Mouse (Mus musculus) ES-Bruce4 (cell line): Measurements from ENCODE around the gene Atxn1. TPM values are rescaled to one million over a fixed set of nuclear protein-coding genes. Genes with fewer than 3 reads are reported as not detected.

Experiments used
- H3K27ac ChIP-seq: 2 replicates; pipeline ENCODE4 v1.5.1; 2012; ENCODE audit warnings: low read length, inconsistent platforms; ENCODE audit not compliant: insufficient read depth
- H3K27me3 ChIP-seq: 2 replicates; pipeline ENCODE4 v1.6.1; 2012; ENCODE audit warnings: mild to moderate bottlenecking, low read length, inconsistent platforms; ENCODE audit not compliant: control insufficient read depth, poor library complexity, insufficient read depth, severe bottlenecking
- H3K36me3 ChIP-seq: 2 replicates; pipeline ENCODE4 v1.6.1; 2012; ENCODE audit warnings: inconsistent platforms, mild to moderate bottlenecking, low read length, moderate library complexity; ENCODE audit not compliant: control insufficient read depth, poor library complexity, insufficient read depth, severe bottlenecking
- H3K4me1 ChIP-seq: one replicate; pipeline ENCODE4 v1.8.1; 2011; ENCODE audit warnings: low read length; ENCODE audit not compliant: control insufficient read depth, insufficient read depth
- H3K4me3 ChIP-seq: 2 replicates; pipeline ENCODE4 v1.5.1; 2011; ENCODE audit warnings: low read depth, mild to moderate bottlenecking, low read length
- H3K9ac ChIP-seq: 2 replicates; pipeline ENCODE4 v1.6.1; 2012; ENCODE audit warnings: low read depth, mild to moderate bottlenecking, inconsistent platforms; ENCODE audit not compliant: poor library complexity, severe bottlenecking
- H3K9me3 ChIP-seq: replicated peaks from 2 replicates; pipeline ENCODE4 v1.6.1; 2012; ENCODE audit warnings: mild to moderate bottlenecking, low read length, inconsistent platforms; ENCODE audit not compliant: control insufficient read depth, poor library complexity, insufficient read depth, severe bottlenecking
- CTCF ChIP-seq: IDR thresholded peaks from one replicate; pipeline ENCODE4 v1.8.1; 2011; ENCODE audit warnings: low read depth, low read length
- EP300 ChIP-seq: IDR thresholded peaks from 2 replicates; pipeline ENCODE4 v1.6.1; 2011; ENCODE audit warnings: low read depth, low read length; ENCODE audit not compliant: insufficient read depth
- POLR2A ChIP-seq: IDR thresholded peaks from one replicate; pipeline ENCODE4 v1.8.1; 2011; ENCODE audit warnings: low read length; ENCODE audit not compliant: insufficient read depth
- polyA plus RNA-seq: library from polyadenylated mRNA; stranded (reverse); fragments of >200 nt; gene quantifications from 2 replicates; pipeline ENCODE4 v1.2.4, GENCODE M21; 2011; ENCODE audit warnings: low read depth; ENCODE audit not compliant: missing spikeins, insufficient read depth, insufficient read length

Atxn1 gene
- polyA plus RNA-seq, 1 experiment: 10.1 TPM

DNA sequence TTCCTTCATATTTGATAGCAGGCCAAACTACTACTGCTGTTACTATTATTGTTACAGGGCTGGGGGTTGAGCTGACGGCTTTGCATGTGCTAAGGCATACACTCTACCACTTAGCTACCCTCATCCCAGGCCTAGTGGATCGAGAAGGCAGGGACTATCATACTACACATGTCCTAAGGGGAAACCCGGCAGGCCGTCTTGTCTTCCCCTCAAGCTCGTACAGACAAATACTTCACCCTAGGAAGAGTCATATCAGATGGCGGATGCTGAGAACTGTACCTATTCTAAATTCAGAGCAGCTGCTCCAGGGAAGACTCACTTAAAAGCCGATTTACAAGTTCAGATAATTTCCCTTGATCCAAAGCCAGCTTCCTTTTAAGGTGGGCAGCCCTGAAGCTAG lies 40.8 kb upstream of the Atxn1 start:
- no peaks in the 10 kb centered on the region for H3K36me3 ChIP-seq
- TF ChIP-seq CTCF (no peak), POLR2A (no peak), EP300 (no peak)
- no peak overlapping the region for H3K9ac ChIP-seq
- H3K27me3 ChIP-seq: no peaks in the 10 kb centered on the region
- H3K9me3 ChIP-seq: no peaks in the 10 kb centered on the region
- no peak overlapping the region for H3K4me3 ChIP-seq
- H3K27ac ChIP-seq: no peak overlapping the region
- peaks cover 2% of the 10 kb centered on the region for H3K4me1 ChIP-seq

DNA sequence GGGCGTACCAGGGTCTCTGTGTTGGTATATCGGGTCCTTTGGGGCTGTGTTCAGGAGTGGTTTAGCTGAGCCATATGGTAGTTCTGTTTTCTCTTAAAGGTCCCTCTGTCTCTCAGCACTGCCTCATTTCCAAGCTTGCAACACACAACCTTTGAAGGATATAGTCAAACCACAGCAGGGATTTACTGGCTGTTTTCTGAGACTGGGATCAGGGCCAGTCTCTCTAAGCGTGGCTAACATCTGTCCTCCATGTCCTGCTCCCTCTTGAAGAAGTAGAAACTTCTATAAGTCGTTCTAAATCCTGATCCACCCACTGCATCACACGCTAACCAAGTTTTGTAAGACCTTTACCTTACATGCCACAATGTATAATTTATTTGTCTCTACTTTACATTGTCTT lies 36.5 kb upstream of the Atxn1 start:
- Histone ChIP-seq H3K9me3 (no peaks in the 10 kb centered on the region), H3K27ac (no peak overlapping the region), H3K36me3 (no peaks in the 10 kb centered on the region), H3K27me3 (no peaks in the 10 kb centered on the region), H3K4me1 (no peaks in the 10 kb centered on the region), H3K9ac (no peak overlapping the region), H3K4me3 (no peak overlapping the region)
- TF ChIP-seq EP300 (no peak), POLR2A (no peak), CTCF (no peak)

DNA sequence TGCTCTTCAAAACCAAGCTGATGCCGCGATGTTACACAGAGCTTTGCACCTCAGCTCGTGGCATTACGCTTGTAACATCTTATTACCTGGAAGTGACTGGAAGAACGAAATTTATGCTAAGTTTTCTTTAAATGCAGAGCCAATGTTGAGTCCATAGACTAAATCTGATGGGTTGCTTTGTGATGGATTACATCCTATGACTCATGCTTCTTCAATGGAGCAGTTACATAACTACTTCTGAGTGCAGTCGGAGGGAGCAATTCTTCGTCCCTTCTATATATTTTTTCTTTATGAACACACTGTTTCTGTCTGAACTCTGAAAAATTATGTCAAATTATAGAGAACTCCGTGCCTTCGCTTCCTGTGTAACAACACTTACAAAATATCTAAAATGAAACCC lies 28.1 kb upstream of the Atxn1 start:
- no peaks in the 10 kb centered on the region for H3K4me1 ChIP-seq
- no peak overlapping the region for H3K27ac ChIP-seq
- no peaks in the 10 kb centered on the region for H3K36me3 ChIP-seq
- no peak overlapping the region for H3K9ac ChIP-seq
- no peak overlapping the region for H3K4me3 ChIP-seq
- H3K27me3 ChIP-seq: no peaks in the 10 kb centered on the region
- peaks cover 2% of the 10 kb centered on the region; the same call in 1 of the 2 replicates for H3K9me3 ChIP-seq
- TF ChIP-seq CTCF (no peak), EP300 (no peak), POLR2A (no peak)

DNA sequence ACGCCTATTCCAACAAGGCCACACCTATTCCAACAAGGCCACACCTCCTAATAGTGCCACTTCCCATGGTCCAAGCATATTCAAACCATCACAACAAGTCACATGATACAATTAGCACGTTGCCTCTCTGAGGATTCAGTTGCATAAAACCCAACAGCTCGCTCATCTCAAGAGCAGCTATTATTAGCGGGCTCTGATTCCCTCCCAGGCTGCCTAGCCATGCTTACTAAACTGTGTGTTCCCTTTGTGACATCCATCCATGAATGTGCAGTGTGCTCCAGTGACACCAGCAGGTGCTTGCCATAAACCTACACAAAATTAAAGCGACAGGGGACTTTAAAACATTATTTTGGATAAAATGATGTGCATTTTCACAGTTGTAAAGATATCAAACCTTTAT lies 25.7 kb upstream of the Atxn1 start:
- Histone ChIP-seq H3K4me3 (no peak overlapping the region), H3K36me3 (no peaks in the 10 kb centered on the region), H3K9me3 (no peaks in the 10 kb centered on the region; the same call in 1 of the 2 replicates), H3K27me3 (no peaks in the 10 kb centered on the region), H3K9ac (no peak overlapping the region), H3K4me1 (no peaks in the 10 kb centered on the region), H3K27ac (no peak overlapping the region)
- TF ChIP-seq POLR2A (no peak), CTCF (no peak), EP300 (no peak)

DNA sequence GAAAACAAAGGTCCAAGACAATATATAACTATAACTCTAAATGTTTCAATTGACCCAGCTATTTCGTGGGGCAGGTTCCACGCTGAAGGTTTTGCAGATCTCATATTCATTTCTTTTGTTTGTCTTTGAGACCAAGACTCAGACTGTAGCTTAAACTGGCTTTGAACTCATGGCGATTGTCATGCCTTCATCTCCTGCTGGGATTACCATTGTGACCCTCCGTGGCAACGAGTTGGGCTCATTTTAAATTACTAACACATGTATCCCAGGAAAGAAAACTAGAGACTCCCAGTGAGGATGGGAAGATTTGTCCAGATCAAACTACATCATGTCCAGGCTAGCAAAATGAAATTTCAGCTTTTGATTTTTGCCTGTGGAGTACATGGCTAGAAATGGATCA lies 14.4 kb upstream of the Atxn1 start:
- TF ChIP-seq POLR2A (no peak), CTCF (no peak), EP300 (no peak)
- H3K27ac ChIP-seq: no peak overlapping the region
- no peak overlapping the region for H3K4me3 ChIP-seq
- H3K27me3 ChIP-seq: no peaks in the 10 kb centered on the region
- H3K9me3 ChIP-seq: no peaks in the 10 kb centered on the region
- no peaks in the 10 kb centered on the region for H3K36me3 ChIP-seq
- H3K4me1 ChIP-seq: no peaks in the 10 kb centered on the region
- no peak overlapping the region for H3K9ac ChIP-seq

DNA sequence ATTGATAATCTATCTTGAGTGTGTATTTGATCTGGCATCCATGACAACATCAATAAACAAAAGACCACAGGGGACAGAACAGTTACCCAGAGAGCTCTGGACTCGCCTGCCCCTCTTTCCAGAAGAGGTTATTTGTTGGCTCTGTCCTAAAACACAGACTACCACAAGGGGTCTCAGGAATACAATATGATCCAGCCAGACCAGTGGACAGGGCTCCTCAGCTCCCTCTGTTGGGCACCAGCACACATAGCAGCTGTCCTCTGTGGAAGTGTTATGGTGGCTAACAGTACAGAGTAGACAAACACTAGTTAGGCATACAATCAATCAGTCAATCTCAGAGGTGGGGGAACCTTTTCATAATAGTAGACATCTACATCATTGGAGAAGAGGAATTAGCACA lies 12.1 kb upstream of the Atxn1 start:
- no peaks in the 10 kb centered on the region for H3K36me3 ChIP-seq

More for the DNA sequence above, 12.1 kb upstream of the Atxn1 start:
- Histone ChIP-seq H3K4me1 (no peaks in the 10 kb centered on the region), H3K9ac (no peak overlapping the region), H3K4me3 (no peak overlapping the region), H3K9me3 (no peaks in the 10 kb centered on the region), H3K27ac (no peak overlapping the region), H3K27me3 (no peaks in the 10 kb centered on the region)
- TF ChIP-seq POLR2A (no peak), EP300 (no peak), CTCF (peak; percentile 98)
